Mouse (Mus musculus) heart, postnatal 36 days (tissue): ENCODE data around the gene Tbck. TPM values are rescaled to one million over a fixed set of nuclear protein-coding genes. Genes with fewer than 3 reads are reported as not detected.

Source experiments
- DNase-seq, 2 experiments: peaks; one replicate each; pipeline ENCODE4 v3.0.0; 2021 to 2022
- intact Hi-C: fragments of 180-260 bp; cut with DNase I; formaldehyde crosslinking; loops from one replicate; pipeline ENCODE4 v1.15.1; 2025
- total RNA-seq, 2 experiments: library from RNA; stranded (reverse); gene quantifications; 2 replicates each; pipeline ENCODE4 v1.2.3; 2021

The Tbck gene
- total RNA-seq, 2 experiments from 2014 or later = 13.3 to 13.6 TPM

- intact Hi-C loops = loop anchor here (5.0 kb wide), 1 partner anchor 344 kb away; the partner anchor contains the start of genes Gstcd and Ints12
- no peak for DNase-seq
Measured at GRCm38 (mm10) chr3:132748750-132749149, 64.8 kb downstream of the Tbck start.

GRCm38 (mm10) chr3:132752772-132753171 is 68.8 kb downstream of the Tbck start:
- intact Hi-C loops = no loop called here
- no peak for DNase-seq

GRCm38 (mm10) chr3:132756274-132756673 is 72.3 kb downstream of the Tbck start:
- no peak for DNase-seq
- intact Hi-C loops = no loop called here

GRCm38 (mm10) chr3:132766033-132766726 is 82.2 kb downstream of the Tbck start:
- intact Hi-C loops = no loop called here
- no peak for DNase-seq

- DNase-seq = no peak
- intact Hi-C loops = no loop called here
Measured at GRCm38 (mm10) chr3:132772054-132772453, 88.1 kb downstream of the Tbck start.

GRCm38 (mm10) chr3:132776686-132777085 is 92.7 kb downstream of the Tbck start:
- no peak for DNase-seq
- intact Hi-C loops = no loop called here

GRCm38 (mm10) chr3:132781103-132781502 is 97.2 kb downstream of the Tbck start:
- DNase-seq = no peak
- intact Hi-C loops = no loop called here

- intact Hi-C loops = no loop called here
Measured at GRCm38 (mm10) chr3:132783087-132783486, 99.1 kb downstream of the Tbck start.

GRCm38 (mm10) chr3:132784732-132785131 is 100.8 kb downstream of the Tbck start:
- DNase-seq = no peak
- intact Hi-C loops = no loop called here

More at GRCm38 (mm10) chr3:132783087-132783486, 99.1 kb downstream of the Tbck start:
- no peak for DNase-seq

GRCm38 (mm10) chr3:132786690-132787089 is 102.7 kb downstream of the Tbck start:
- DNase-seq = no peak
- intact Hi-C loops = no loop called here

- intact Hi-C loops = no loop called here
- DNase-seq = no peak
Measured at GRCm38 (mm10) chr3:132787775-132788174, 103.8 kb downstream of the Tbck start.

GRCm38 (mm10) chr3:132791140-132791539 is 107.2 kb downstream of the Tbck start:
- DNase-seq = no peak
- intact Hi-C loops = no loop called here

- intact Hi-C loops = no loop called here
- no peak for DNase-seq
Measured at GRCm38 (mm10) chr3:132800196-132800595, 116.3 kb downstream of the Tbck start.

- DNase-seq = no peak
- intact Hi-C loops = no loop called here
Measured at GRCm38 (mm10) chr3:132801910-132802309, 118.0 kb downstream of the Tbck start.

- no peak for DNase-seq
- intact Hi-C loops = no loop called here
Measured at GRCm38 (mm10) chr3:132807888-132808579, 124.1 kb downstream of the Tbck start.

GRCm38 (mm10) chr3:132808951-132809350 is 125.0 kb downstream of the Tbck start:
- intact Hi-C loops = no loop called here
- DNase-seq = no peak

- DNase-seq = no peak
- intact Hi-C loops = no loop called here
Measured at GRCm38 (mm10) chr3:132811791-132812190, 127.8 kb downstream of the Tbck start.

- DNase-seq = peak in 1 of 2 experiments; percentile 9
- intact Hi-C loops = no loop called here
Measured at GRCm38 (mm10) chr3:132812356-132812755, 128.4 kb downstream of the Tbck start.

- intact Hi-C loops = no loop called here
- no peak for DNase-seq
Measured at GRCm38 (mm10) chr3:132813147-132813546, 129.2 kb downstream of the Tbck start.

- intact Hi-C loops = no loop called here
- DNase-seq = no peak
Measured at GRCm38 (mm10) chr3:132813706-132814497, 130.0 kb downstream of the Tbck start.

- intact Hi-C loops = no loop called here
Measured at GRCm38 (mm10) chr3:132814791-132815496, 131.0 kb downstream of the Tbck start.

More at GRCm38 (mm10) chr3:132814791-132815496, 131.0 kb downstream of the Tbck start:
- DNase-seq = no peak
